In the genomic region with DNA sequence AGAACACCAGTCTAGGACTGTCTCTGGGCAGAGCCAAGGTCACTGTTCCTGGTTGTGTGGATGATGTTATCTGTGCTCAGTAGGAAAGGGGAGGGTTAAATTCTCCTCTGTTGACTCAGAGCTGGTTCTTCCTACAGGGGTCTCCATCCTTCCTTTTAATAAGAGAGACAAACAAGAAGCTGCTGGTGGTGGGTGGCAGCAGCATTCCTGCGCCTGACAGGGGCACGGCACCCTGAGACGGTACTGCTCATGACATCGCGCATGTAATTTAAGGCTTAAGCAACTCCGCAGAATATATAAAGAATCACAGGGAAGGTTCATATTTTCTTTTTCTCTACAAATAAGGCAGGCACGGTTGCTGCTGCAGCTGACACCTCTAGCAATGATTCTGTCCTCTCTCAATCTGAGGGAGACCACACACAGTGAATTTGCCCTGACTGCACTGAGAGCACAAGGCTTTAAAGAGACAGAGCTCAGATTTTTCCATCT, we compare ENCODE assay signal across 9 mouse cellular contexts.
DNase-seq lines count a peak whose midpoint lies in the region; ATAC-seq lines count a peak whose summit lies in the region.
"Had no signal": no experiment of that assay in that cellular context is flagged by ENCODE, and none has a peak within 500 bp of the region (broad histone marks: within the 10 kb centered on the region; RNA-seq: fewer than 3 reads in every experiment).

No protein-coding gene starts in this region.

- H3K4me3 ChIP-seq in heart, embryonic 11.5 days (ENCODE audit: low read depth, low read length), result no peak overlapping the region
- no peak overlapping the region for H3K4me3 ChIP-seq in embryonic facial prominence, embryonic 12.5 days
- H3K4me3 ChIP-seq in intestine, embryonic 14.5 days (ENCODE audit: low read depth, low read length), result no peak overlapping the region
- H3K4me3 ChIP-seq in neural tube, embryonic 13.5 days, result no peak overlapping the region

- 20% methylated on average over 7 of the region's 7 CpGs for WGBS in heart, embryonic 11.5 days (ENCODE audit: insufficient replicate concordance)
- WGBS in embryonic facial prominence, embryonic 12.5 days, result 13% methylated on average over 7 of the region's 7 CpGs
- 7% methylated on average over 7 of the region's 7 CpGs for WGBS in intestine, embryonic 14.5 days
- 10% methylated on average over 7 of the region's 7 CpGs for WGBS in neural tube, embryonic 13.5 days

- H3K9me3 ChIP-seq in heart, embryonic 11.5 days (replicated peaks; ENCODE audit: control insufficient read depth, low read length), result no peaks in the 10 kb centered on the region
- H3K9me3 ChIP-seq in embryonic facial prominence, embryonic 12.5 days, result no peaks in the 10 kb centered on the region
- H3K9me3 ChIP-seq in intestine, embryonic 14.5 days (ENCODE audit: control insufficient read depth, low read length), result no peaks in the 10 kb centered on the region
- H3K9me3 ChIP-seq in neural tube, embryonic 13.5 days, result no peaks in the 10 kb centered on the region

- H3K36me3 ChIP-seq in heart, embryonic 11.5 days (ENCODE audit: control insufficient read depth, insufficient read depth, low read length), result no peaks in the 10 kb centered on the region
- no peaks in the 10 kb centered on the region for H3K36me3 ChIP-seq in embryonic facial prominence, embryonic 12.5 days
- H3K36me3 ChIP-seq in intestine, embryonic 14.5 days (ENCODE audit: control insufficient read depth, insufficient read depth, low read length), result no peaks in the 10 kb centered on the region
- no peaks in the 10 kb centered on the region for H3K36me3 ChIP-seq in neural tube, embryonic 13.5 days

- peaks cover 11% of the 10 kb centered on the region for H3K4me1 ChIP-seq in heart, embryonic 11.5 days (ENCODE audit: control insufficient read depth, insufficient read depth, low read length)
- peaks cover 21% of the 10 kb centered on the region; the same call in 1 of the 2 replicates for H3K4me1 ChIP-seq in embryonic facial prominence, embryonic 12.5 days
- peaks cover 16% of the 10 kb centered on the region for H3K4me1 ChIP-seq in intestine, embryonic 14.5 days (replicated peaks; ENCODE audit: control insufficient read depth, insufficient read depth, low read length)
- H3K4me1 ChIP-seq in neural tube, embryonic 13.5 days (replicated peaks), result peaks cover 56% of the 10 kb centered on the region

- intact Hi-C loops in heart, postnatal 10 days (cut with DNase I), result no loop called here

- H3K4me2 ChIP-seq in heart, embryonic 11.5 days, result peak overlapping the region; percentile 38
- H3K4me2 ChIP-seq in embryonic facial prominence, embryonic 12.5 days (replicated peaks), result no peak overlapping the region
- peak overlapping the region; percentile 29 for H3K4me2 ChIP-seq in intestine, embryonic 14.5 days (ENCODE audit: low read length)
- peak overlapping the region; percentile 41; the same call in 1 of the 2 replicates for H3K4me2 ChIP-seq in neural tube, embryonic 13.5 days

- no peaks in the 10 kb centered on the region; the same call in 1 of the 2 replicates for H3K27me3 ChIP-seq in heart, embryonic 11.5 days (ENCODE audit: control insufficient read depth, insufficient read depth, low read length)
- no peaks in the 10 kb centered on the region for H3K27me3 ChIP-seq in embryonic facial prominence, embryonic 12.5 days
- H3K27me3 ChIP-seq in intestine, embryonic 14.5 days (replicated peaks; ENCODE audit: control insufficient read depth, insufficient read depth, low read length), result no peaks in the 10 kb centered on the region
- no peaks in the 10 kb centered on the region for H3K27me3 ChIP-seq in neural tube, embryonic 13.5 days

- no peak for ATAC-seq in heart, embryonic 11.5 days (replicated peaks; ENCODE audit: insufficient number of reproducible peaks, low FRiP score, low TSS enrichment)
- ATAC-seq in embryonic facial prominence, embryonic 12.5 days (ENCODE audit: insufficient number of reproducible peaks, insufficient read depth, low FRiP score, low TSS enrichment), result no peak
- no peak for ATAC-seq in intestine, embryonic 14.5 days (replicated peaks; ENCODE audit: low FRiP score, low TSS enrichment, low read depth)
- peak; percentile 48 for ATAC-seq in neural tube, embryonic 13.5 days (ENCODE audit: low read depth)

- no peak overlapping the region for H3K9ac ChIP-seq in heart, embryonic 11.5 days (ENCODE audit: low read depth, low read length)
- H3K9ac ChIP-seq in embryonic facial prominence, embryonic 12.5 days, result no peak overlapping the region
- H3K9ac ChIP-seq in intestine, embryonic 14.5 days (ENCODE audit: low read length), result no peak overlapping the region
- peak overlapping the region; percentile 52 for H3K9ac ChIP-seq in neural tube, embryonic 13.5 days

- DNase-seq in heart, postnatal 10 days, result no peak
- no peak for DNase-seq in intestine, embryonic 14.5 days (ENCODE audit: low spot score)
- no peak for DNase-seq in spleen, postnatal 4 days (ENCODE audit: low spot score in 2 of 2)
- DNase-seq in left cerebral cortex, adult 8-10 months (ENCODE audit: low spot score in 2 of 2), result no peak
- no peak for DNase-seq in layer of hippocampus, adult 9-10 months (ENCODE audit: low spot score)
- DNase-seq: B cell, adult 2 months had no signal

- H3K27ac ChIP-seq in heart, embryonic 11.5 days (ENCODE audit: low read depth, low read length), result no peak overlapping the region
- peak overlapping the region; percentile 18; the same call in 1 of the 2 replicates for H3K27ac ChIP-seq in embryonic facial prominence, embryonic 12.5 days
- peak overlapping the region; percentile 64 for H3K27ac ChIP-seq in intestine, embryonic 14.5 days (ENCODE audit: low read depth)
- peak overlapping the region; percentile 88 for H3K27ac ChIP-seq in neural tube, embryonic 13.5 days (replicated peaks)
